Mouse (Mus musculus) leukemia stem cell, adult 10-12 weeks (primary cell): ENCODE measurements around the gene Olfr622. TPM values are rescaled to one million over a fixed set of nuclear protein-coding genes. Genes with fewer than 3 reads are reported as not detected.

Experiments used
- polyA plus RNA-seq: library from polyadenylated mRNA; stranded (reverse); fragments of >175 nt; gene quantifications from 2 replicates; pipeline ENCODE4 v1.2.3, GENCODE M21; 2012; ENCODE audit warnings: low replicate concordance

Gene Olfr622
- not detected in 2 replicates for polyA plus RNA-seq

GRCm38 (mm10) chr7:103642602-103643001 lies at the start of gene Olfr622:
Gene Olfr622 (minus strand): TSS chr7:103642702.

DNA sequence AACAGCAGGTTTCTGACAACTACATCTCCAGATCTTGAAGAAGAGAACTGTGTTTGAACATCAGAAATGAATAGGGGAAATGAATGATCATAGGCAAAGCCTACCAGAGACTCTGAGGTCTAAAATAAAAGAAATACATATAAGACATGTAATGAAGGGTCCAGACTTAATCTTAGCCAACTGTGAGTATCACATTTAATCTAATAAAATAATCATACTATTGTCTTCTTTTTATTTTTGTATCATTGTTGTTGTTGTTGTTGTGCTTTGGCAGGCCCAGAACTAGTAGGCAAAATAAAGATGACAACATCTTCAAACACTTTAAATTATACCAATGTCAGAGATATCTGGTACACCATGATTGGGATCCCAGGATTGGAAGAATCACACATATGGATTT lies 39.9 kb upstream of the Olfr622 start, which contains the start of gene Olfr625-ps1:
Gene Olfr625-ps1 (plus strand): TSS at position 301 of the 400 bp plus-strand sequence.

GRCm38 (mm10) chr7:103671091-103671490 lies 28.6 kb upstream of the Olfr622 start, which contains the start of gene Olfr624:
Gene Olfr624 (minus strand): TSS chr7:103671191.

DNA sequence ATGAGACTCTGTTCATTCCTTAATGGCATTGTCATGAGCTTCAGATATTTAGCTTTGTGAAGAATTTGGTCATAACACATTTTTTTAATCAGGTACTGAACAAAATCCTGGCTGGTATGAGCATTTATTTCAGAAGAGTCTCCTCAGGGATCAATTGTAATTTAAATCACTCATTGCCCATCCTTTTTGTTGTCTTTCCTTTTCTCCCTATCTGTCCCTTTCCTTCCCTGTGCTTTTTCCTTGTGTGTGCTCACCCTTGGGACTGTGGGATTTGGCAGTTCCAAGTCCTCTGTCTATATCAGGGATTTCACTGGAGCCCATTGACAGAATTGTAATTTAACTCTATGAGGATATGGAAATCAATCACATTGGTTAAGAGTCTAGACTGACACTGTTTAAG lies 21.1 kb upstream of the Olfr622 start, which contains the start of gene Olfr623:
Gene Olfr623 (minus strand): TSS at position 101 of the 400 bp plus-strand sequence.

GRCm38 (mm10) chr7:103612434-103612833 lies 30.1 kb downstream of the Olfr622 start, which contains the start of gene Olfr620:
Gene Olfr620 (minus strand): TSS chr7:103612534.

GRCm38 (mm10) chr7:103600275-103600674 lies 42.2 kb downstream of the Olfr622 start, which contains the start of gene Olfr619:
Gene Olfr619 (plus strand): TSS chr7:103600575.

DNA sequence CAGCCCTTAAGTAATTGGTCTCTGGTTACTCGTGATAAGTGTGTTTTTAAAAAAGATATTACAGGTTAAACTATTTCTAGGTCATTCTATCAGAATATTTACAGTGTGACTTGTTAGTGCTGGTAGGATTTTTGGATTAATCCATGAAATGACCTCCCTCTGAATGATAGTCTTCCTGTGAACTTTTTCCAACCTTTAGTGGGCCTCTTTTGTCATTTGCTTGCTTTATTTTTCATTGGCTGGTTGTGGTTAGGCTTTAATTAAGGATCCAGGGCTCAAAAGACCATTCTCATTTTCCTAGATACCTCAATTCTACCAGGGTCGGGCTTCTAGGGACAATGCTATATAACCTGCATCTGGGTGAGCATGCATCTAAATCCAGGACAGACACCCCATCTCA lies 52.7 kb downstream of the Olfr622 start, which contains the start of gene Olfr618:
Gene Olfr618 (plus strand): TSS at position 301 of the 400 bp plus-strand sequence.

Other genes starting within 250 kb of the Olfr622 start
- not detected in 2 replicates for gene Usp17lc, start 227.6 kb downstream of the Olfr622 start, polyA plus RNA-seq
- not detected in 2 replicates for gene Olfr605, start 197.3 kb downstream of the Olfr622 start, polyA plus RNA-seq
- gene Olfr606, start 193.7 kb downstream of the Olfr622 start, polyA plus RNA-seq: not detected in 2 replicates
- gene Olfr607, start 178.6 kb downstream of the Olfr622 start, polyA plus RNA-seq: not detected in 2 replicates
- not detected in 2 replicates for gene Olfr608, start 172.8 kb downstream of the Olfr622 start, polyA plus RNA-seq
- gene Olfr609, start 144.6 kb downstream of the Olfr622 start, polyA plus RNA-seq: not detected in 2 replicates
- not detected in 2 replicates for gene Olfr610, start 130.6 kb downstream of the Olfr622 start, polyA plus RNA-seq
- not detected in 2 replicates for gene Olfr611, start 121.9 kb downstream of the Olfr622 start, polyA plus RNA-seq
- not detected in 2 replicates for gene Olfr612, start 100.0 kb downstream of the Olfr622 start, polyA plus RNA-seq
- not detected in 2 replicates for gene Olfr613, start 94.6 kb downstream of the Olfr622 start, polyA plus RNA-seq
- not detected in 2 replicates for gene Olfr615, start 86.6 kb downstream of the Olfr622 start, polyA plus RNA-seq
- not detected in 2 replicates for gene Olfr616, start 73.6 kb downstream of the Olfr622 start, polyA plus RNA-seq
- gene Olfr617, start 69.6 kb downstream of the Olfr622 start, polyA plus RNA-seq: not detected in 2 replicates
- not detected in 2 replicates for gene Olfr618, start 52.6 kb downstream of the Olfr622 start, polyA plus RNA-seq
- gene Olfr619, start 42.1 kb downstream of the Olfr622 start, polyA plus RNA-seq: not detected in 2 replicates
- not detected in 2 replicates for gene Olfr620, start 30.2 kb downstream of the Olfr622 start, polyA plus RNA-seq
- gene Olfr623, start 21.0 kb upstream of the Olfr622 start, polyA plus RNA-seq: not detected in 2 replicates
- not detected in 2 replicates for gene Olfr624, start 28.5 kb upstream of the Olfr622 start, polyA plus RNA-seq
- not detected in 2 replicates for gene Olfr625-ps1, start 40.0 kb upstream of the Olfr622 start, polyA plus RNA-seq
- gene Olfr243, start 72.0 kb upstream of the Olfr622 start, polyA plus RNA-seq: not detected in 2 replicates
- gene Olfr628, start 87.7 kb upstream of the Olfr622 start, polyA plus RNA-seq: not detected in 2 replicates
- gene Olfr629, start 102.2 kb upstream of the Olfr622 start, polyA plus RNA-seq: not detected in 2 replicates
- not detected in 2 replicates for gene Olfr630, start 114.6 kb upstream of the Olfr622 start, polyA plus RNA-seq
- gene Olfr69, start 128.9 kb upstream of the Olfr622 start, polyA plus RNA-seq: not detected in 2 replicates
- gene Olfr68, start 137.0 kb upstream of the Olfr622 start, polyA plus RNA-seq: not detected in 2 replicates
- gene Olfr67, start 149.1 kb upstream of the Olfr622 start, polyA plus RNA-seq: not detected in 2 replicates
- 68.2 and 1,476 TPM in 2 replicates for gene Hbb-bt, start 171.3 kb upstream of the Olfr622 start, polyA plus RNA-seq
- 16,372 and 30,425 TPM in 2 replicates for gene Hbb-bs, start 185.4 kb upstream of the Olfr622 start, polyA plus RNA-seq
- gene Hbb-bh2, start 197.8 kb upstream of the Olfr622 start, polyA plus RNA-seq: not detected in 2 replicates
- not detected in 2 replicates for gene Hbb-bh1, start 200.5 kb upstream of the Olfr622 start, polyA plus RNA-seq
- not detected in 2 replicates for gene Hbb-y, start 210.5 kb upstream of the Olfr622 start, polyA plus RNA-seq
- gene Olfr66, start 243.6 kb upstream of the Olfr622 start, polyA plus RNA-seq: not detected in 2 replicates